Mouse (Mus musculus) midbrain, postnatal 0 days (tissue): ENCODE results near the gene Foxp1. TPM values are rescaled to one million over a fixed set of nuclear protein-coding genes. Genes with fewer than 3 reads are reported as not detected.

Source experiments
- ATAC-seq: fragments of 200-750 bp; cut with Nextera tagmentation; 2 replicates; pipeline ENCODE4 v1.8.0; 2017; ENCODE audit warnings: moderate number of reproducible peaks, mild to moderate bottlenecking, moderate TSS enrichment, moderate library complexity; ENCODE audit not compliant: low FRiP score
- DNase-seq: peaks from one replicate; pipeline ENCODE4 v3.0.0-alpha.2; 2015; ENCODE audit warnings: low spot score
- H3K27ac ChIP-seq: fragments of 300-500 bp; sonication (generic); 2 replicates; pipeline ENCODE4 v1.5.1; 2014; ENCODE audit warnings: low read depth, mild to moderate bottlenecking, low read length, mixed read lengths
- H3K27me3 ChIP-seq: fragments of 300-500 bp; sonication (generic); 2 replicates; pipeline ENCODE4 v1.6.1; 2014; ENCODE audit warnings: low read length, control low read depth, mixed read lengths; ENCODE audit not compliant: insufficient read depth
- H3K36me3 ChIP-seq: fragments of 300-500 bp; sonication (generic); 2 replicates; pipeline ENCODE4 v1.6.1; 2014; ENCODE audit warnings: low read length, control low read depth, mixed read lengths; ENCODE audit not compliant: insufficient read depth
- H3K4me1 ChIP-seq: fragments of 300-500 bp; sonication (generic); 2 replicates; pipeline ENCODE4 v1.6.1; 2014; ENCODE audit warnings: mild to moderate bottlenecking, control low read depth, antibody characterized with exemption, low read length, mixed read lengths; ENCODE audit not compliant: insufficient read depth
- H3K4me2 ChIP-seq: fragments of 300-500 bp; sonication (generic); 2 replicates; pipeline ENCODE4 v1.6.1; 2014; ENCODE audit warnings: low read depth, mild to moderate bottlenecking, low read length, mixed read lengths; ENCODE audit not compliant: poor library complexity, severe bottlenecking
- H3K4me3 ChIP-seq: fragments of 300-500 bp; sonication (generic); 2 replicates; pipeline ENCODE4 v1.5.1; 2014; ENCODE audit warnings: low read depth, mild to moderate bottlenecking, low read length, moderate library complexity
- H3K9ac ChIP-seq: fragments of 300-500 bp; sonication (generic); replicated peaks from 2 replicates; pipeline ENCODE4 v1.6.1; 2014; ENCODE audit warnings: mild to moderate bottlenecking, low read length, moderate library complexity, mixed read lengths; ENCODE audit not compliant: poor library complexity, severe bottlenecking
- H3K9me3 ChIP-seq: fragments of 300-500 bp; sonication (generic); 2 replicates; pipeline ENCODE4 v1.6.1; 2016; ENCODE audit warnings: low read length, control low read depth
- CTCF ChIP-seq: IDR thresholded peaks from 2 replicates; pipeline ENCODE4 v1.5.1; 2016; ENCODE audit warnings: antibody characterized with exemption, mild to moderate bottlenecking
- WGBS: fragments of 180-500 bp; shearing (Covaris S2); extraction: QIAGEN DNeasy Blood & Tissue Kit; methylation state at CpG from one replicate; pipeline ENCODE4 v1.1.7; 2014; 5-methylcytosine and 5-hydroxymethylcytosine counted together
- polyA plus RNA-seq: library from polyadenylated mRNA; unstranded; fragments of >200 nt; fragmentation: Nextera tagmentation; extraction: Ambion mirVana; gene quantifications from 2 replicates; pipeline ENCODE4 v1.2.1, GENCODE M21; 2015
- total RNA-seq: library from RNA; depleted of rRNA; stranded (reverse); fragments of >200 nt; gene quantifications from 2 replicates; pipeline ENCODE4 v1.2.3, GENCODE M21; 2014

Foxp1 gene
- total and polyA plus RNA-seq, 2 experiments from 2014 or later = 71.1 to 74.3 TPM

DNA sequence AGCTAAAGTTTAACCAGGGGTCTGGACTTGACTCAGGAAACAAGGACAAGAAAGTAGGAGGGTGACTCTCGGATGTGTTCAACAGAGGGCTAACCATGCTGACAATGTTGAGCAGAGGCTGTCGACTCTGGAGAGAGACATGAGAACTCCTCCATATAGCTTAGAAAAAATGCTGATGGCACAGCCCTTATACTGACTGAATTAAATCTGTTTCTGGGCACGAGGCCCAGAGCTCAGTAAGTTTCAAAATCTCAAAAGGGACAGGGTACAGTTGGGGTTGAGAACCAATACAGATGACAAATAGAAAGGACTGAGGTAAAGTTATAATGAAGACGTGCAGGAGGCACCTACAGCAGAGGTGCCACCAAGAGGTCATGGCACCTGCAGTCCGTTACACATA lies 241.9 kb downstream of the Foxp1 start:
- no peak for TF ChIP-seq CTCF
- Histone ChIP-seq H3K9me3 (no peaks in the 10 kb centered on the region), H3K4me1 (no peaks in the 10 kb centered on the region), H3K27ac (no peak overlapping the region), H3K4me2 (no peak overlapping the region), H3K9ac (no peak overlapping the region), H3K36me3 (no peaks in the 10 kb centered on the region), H3K27me3 (no peaks in the 10 kb centered on the region), H3K4me3 (no peak overlapping the region)
- ATAC-seq (no peak), DNase-seq (no peak)
- WGBS = 63% methylated on average over 5 of the region's 5 CpGs

GRCm38 (mm10) chr6:99277251-99277650 lies 245.3 kb downstream of the Foxp1 start:
- Histone ChIP-seq H3K9ac (no peak overlapping the region), H3K27me3 (no peaks in the 10 kb centered on the region), H3K36me3 (no peaks in the 10 kb centered on the region), H3K4me3 (no peak overlapping the region), H3K4me2 (no peak overlapping the region), H3K9me3 (no peaks in the 10 kb centered on the region), H3K27ac (no peak overlapping the region), H3K4me1 (no peaks in the 10 kb centered on the region)
- 83% methylated on average over 1 of the region's 1 CpGs for WGBS
- no peak for DNase-seq
- no peak for TF ChIP-seq CTCF
- ATAC-seq = no peak

- no peak overlapping the region for H3K27ac ChIP-seq
- WGBS = 83% methylated on average over 7 of the region's 7 CpGs
- H3K4me1 ChIP-seq = no peaks in the 10 kb centered on the region
- H3K4me3 ChIP-seq = no peak overlapping the region
- TF ChIP-seq CTCF = no peak
- DNase-seq (no peak), ATAC-seq (no peak)
- no peaks in the 10 kb centered on the region for H3K27me3 ChIP-seq
- no peak overlapping the region for H3K9ac ChIP-seq
- no peaks in the 10 kb centered on the region for H3K9me3 ChIP-seq
- no peak overlapping the region for H3K4me2 ChIP-seq
- H3K36me3 ChIP-seq = no peaks in the 10 kb centered on the region
Observed at GRCm38 (mm10) chr6:99276297-99276653, 246.2 kb downstream of the Foxp1 start.

DNA sequence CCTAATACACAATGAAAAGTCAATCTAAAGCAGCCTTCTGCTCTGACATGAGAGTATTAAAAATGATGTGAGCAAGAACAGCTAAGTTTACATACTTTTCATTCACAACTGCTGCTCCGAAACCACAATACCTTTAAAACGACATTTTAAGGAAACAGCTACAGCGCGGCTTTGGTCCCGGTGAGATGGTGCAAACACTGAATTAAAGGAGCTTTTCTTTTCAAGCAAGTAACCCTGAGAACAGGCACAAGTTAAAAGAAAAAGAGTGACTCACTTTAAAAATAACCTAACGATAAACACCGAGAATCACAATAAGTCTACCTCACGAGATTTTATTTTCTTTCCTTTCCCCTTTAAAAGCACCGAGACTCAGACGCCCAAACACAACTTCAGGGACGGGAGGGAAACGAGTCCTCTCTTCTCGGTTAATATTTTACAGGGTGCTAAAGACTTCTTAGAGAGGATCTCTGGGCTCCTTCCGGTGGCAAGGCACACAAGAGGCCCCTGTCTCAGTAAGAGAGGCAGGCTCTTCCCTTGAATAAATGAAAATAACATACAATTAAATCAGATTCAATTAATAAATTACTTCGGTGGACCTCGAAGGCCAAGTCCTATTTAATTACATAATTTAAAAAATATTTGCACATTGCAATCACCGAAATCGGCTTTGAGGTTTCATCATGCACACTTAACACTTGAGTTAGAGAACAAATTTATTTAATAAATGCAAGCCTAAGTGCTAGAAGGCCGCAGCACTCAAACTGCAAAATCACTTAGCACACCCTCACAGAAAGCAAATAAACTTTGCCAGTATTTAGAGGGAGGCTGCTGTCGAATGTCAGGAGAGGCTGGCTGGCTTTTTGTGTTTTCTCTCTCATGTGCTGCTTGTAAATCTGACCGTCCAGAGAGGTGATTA lies 246.9 kb downstream of the Foxp1 start:
- no peak for DNase-seq
- H3K4me2 ChIP-seq = no peak overlapping the region
- no peaks in the 10 kb centered on the region for H3K9me3 ChIP-seq
- H3K27me3 ChIP-seq = no peaks in the 10 kb centered on the region
- no peak overlapping the region for H3K9ac ChIP-seq
- TF ChIP-seq CTCF = no peak
- H3K4me1 ChIP-seq = no peaks in the 10 kb centered on the region
- no peaks in the 10 kb centered on the region for H3K36me3 ChIP-seq
- no peak overlapping the region for H3K27ac ChIP-seq
- 78% methylated on average over 21 of the region's 21 CpGs for WGBS
- no peak for ATAC-seq
- no peak overlapping the region for H3K4me3 ChIP-seq

GRCm38 (mm10) chr6:99274667-99275066 lies 247.9 kb downstream of the Foxp1 start:
- Histone ChIP-seq H3K4me3 (no peak overlapping the region), H3K27me3 (no peaks in the 10 kb centered on the region), H3K27ac (no peak overlapping the region), H3K9me3 (no peaks in the 10 kb centered on the region), H3K4me1 (no peaks in the 10 kb centered on the region), H3K4me2 (no peak overlapping the region), H3K36me3 (no peaks in the 10 kb centered on the region), H3K9ac (no peak overlapping the region)
- DNase-seq (no peak), ATAC-seq (no peak)
- WGBS = 98% methylated on average over 5 of the region's 5 CpGs
- no peak for TF ChIP-seq CTCF

- no peak for TF ChIP-seq CTCF
- Histone ChIP-seq H3K27me3 (no peaks in the 10 kb centered on the region), H3K36me3 (no peaks in the 10 kb centered on the region), H3K4me1 (no peaks in the 10 kb centered on the region), H3K27ac (no peak overlapping the region), H3K4me3 (no peak overlapping the region), H3K4me2 (no peak overlapping the region), H3K9me3 (no peaks in the 10 kb centered on the region), H3K9ac (no peak overlapping the region)
- ATAC-seq (no peak), DNase-seq (no peak)
- 78% methylated on average over 6 of the region's 6 CpGs for WGBS
Observed at GRCm38 (mm10) chr6:99274222-99274621, 248.3 kb downstream of the Foxp1 start.
